Mouse (Mus musculus) spleen, adult 2 months (tissue): ENCODE results near the gene Zfyve28.

Experiments
- CTCF ChIP-seq: fragments of 200-500 bp; IDR thresholded peaks from 2 replicates; pipeline ENCODE4 v1.5.1; 2011; ENCODE audit warnings: mild to moderate bottlenecking, inconsistent platforms; ENCODE audit not compliant: insufficient read depth, insufficient read length, insufficient replicate concordance; ENCODE audit errors: extremely low read depth
- POLR2A ChIP-seq: fragments of 200-500 bp; IDR thresholded peaks from 2 replicates; pipeline ENCODE4 v1.6.1; 2011; ENCODE audit warnings: low read depth, low read length, inconsistent platforms

DNA sequence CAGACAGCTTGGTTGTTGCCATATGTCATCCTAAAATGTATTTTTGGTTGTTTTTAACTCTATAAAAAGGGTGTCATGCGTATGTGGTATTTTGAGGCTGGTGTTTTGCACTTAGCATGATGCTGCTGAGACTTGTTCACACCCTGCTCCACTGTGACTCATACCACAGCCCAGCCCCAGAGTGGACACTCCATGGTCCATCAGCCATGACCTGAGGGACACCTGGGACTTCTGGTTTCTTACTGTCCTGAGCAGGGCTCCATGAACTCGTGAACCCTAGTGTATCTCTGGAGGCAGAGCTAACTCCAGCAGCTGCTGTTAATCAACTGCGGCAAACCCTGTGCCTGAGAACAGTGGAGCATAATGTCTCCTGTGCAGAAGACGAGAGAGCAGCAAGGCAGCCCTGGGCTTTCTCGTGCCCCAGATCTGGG is 15.0 kb downstream of the Zfyve28 start:
- TF ChIP-seq CTCF (no peak), POLR2A (no peak)
